Mouse (Mus musculus) limb, embryonic 14.5 days (tissue): ENCODE measurements around the gene Nt5dc2. TPM values are rescaled to one million over a fixed set of nuclear protein-coding genes. Genes with fewer than 3 reads are reported as not detected.
A peak's percentile ranks its signal among the peaks of the same experiment; 100 is the strongest.

Experiments used
- ATAC-seq: fragments of 200-750 bp; cut with Nextera tagmentation; 2 replicates; pipeline ENCODE4 v1.8.0; 2017; ENCODE audit warnings: low read depth, moderate number of reproducible peaks, moderate TSS enrichment; ENCODE audit not compliant: low FRiP score
- DNase-seq: peaks from one replicate; pipeline ENCODE4 v3.0.0-alpha.2; 2015; ENCODE audit warnings: low spot score
- H3K27ac ChIP-seq: fragments of 300-500 bp; sonication (generic); replicated peaks from 2 replicates; pipeline ENCODE4 v1.5.1; 2014; ENCODE audit warnings: low read depth, mild to moderate bottlenecking, low read length, moderate library complexity, mixed read lengths
- H3K27me3 ChIP-seq: fragments of 300-500 bp; sonication (generic); 2 replicates; pipeline ENCODE4 v1.6.1; 2014; ENCODE audit warnings: low read length, mixed read lengths; ENCODE audit not compliant: control insufficient read depth, insufficient read depth
- H3K36me3 ChIP-seq: fragments of 300-500 bp; sonication (generic); 2 replicates; pipeline ENCODE4 v1.6.1; 2014; ENCODE audit warnings: mild to moderate bottlenecking, low read length, moderate library complexity, mixed read lengths; ENCODE audit not compliant: control insufficient read depth, insufficient read depth
- H3K4me1 ChIP-seq: fragments of 300-500 bp; sonication (generic); 2 replicates; pipeline ENCODE4 v1.6.1; 2014; ENCODE audit warnings: antibody characterized with exemption, low read length, mixed read lengths; ENCODE audit not compliant: control insufficient read depth, insufficient read depth
- H3K4me2 ChIP-seq: fragments of 300-500 bp; sonication (generic); replicated peaks from 2 replicates; pipeline ENCODE4 v1.6.1; 2014; ENCODE audit warnings: low read depth, mild to moderate bottlenecking, low read length, moderate library complexity; ENCODE audit not compliant: severe bottlenecking
- H3K4me3 ChIP-seq: fragments of 300-500 bp; sonication (generic); replicated peaks from 2 replicates; pipeline ENCODE4 v1.5.1; 2014; ENCODE audit warnings: low read length
- H3K9ac ChIP-seq: fragments of 300-500 bp; sonication (generic); 2 replicates; pipeline ENCODE4 v1.6.1; 2014; ENCODE audit warnings: mild to moderate bottlenecking, low read depth, low read length, moderate library complexity; ENCODE audit not compliant: severe bottlenecking
- H3K9me3 ChIP-seq: fragments of 300-500 bp; sonication (generic); 2 replicates; pipeline ENCODE4 v1.6.1; 2016; ENCODE audit warnings: low read length; ENCODE audit not compliant: control insufficient read depth
- POLR2A ChIP-seq: fragments of 200-500 bp; IDR thresholded peaks from 2 replicates; pipeline ENCODE4 v1.8.0; 2012; ENCODE audit warnings: inconsistent platforms, mild to moderate bottlenecking, moderate library complexity, borderline replicate concordance; ENCODE audit not compliant: insufficient read depth, insufficient read length; ENCODE audit errors: extremely low read depth
- WGBS: fragments of 180-500 bp; shearing (Covaris S2); extraction: QIAGEN DNeasy Blood & Tissue Kit; methylation state at CpG from one replicate; pipeline ENCODE4 v1.1.7; 2014; 5-methylcytosine and 5-hydroxymethylcytosine counted together
- polyA plus RNA-seq, 2 experiments: library from polyadenylated mRNA; depleted of rRNA in 1 of 2; stranded (reverse) in 1 of 2; unstranded in 1 of 2; fragments of >200 nt; fragmentation: Nextera tagmentation in 1 of 2; extraction: Ambion mirVana in 1 of 2; gene quantifications; 2 replicates each; pipeline versions ENCODE4 v1.2.1 to v1.2.3; 2012 to 2014

Nt5dc2 gene
- polyA plus RNA-seq, 2 experiments, result 357 to 361 TPM

- DNase-seq (peak; percentile 46), ATAC-seq (no peak)
- Histone ChIP-seq H3K9ac (0 out of 2 replicates have a peak overlapping the region, but pooled peaks have one; percentile 25), H3K4me2 (no peak overlapping the region; the same call in 1 of the 2 replicates), H3K36me3 (peaks cover 25% of the 10 kb centered on the region), H3K4me3 (0 out of 2 replicates have a peak overlapping the region, but pooled peaks have one; percentile 2), H3K27me3 (no peaks in the 10 kb centered on the region), H3K27ac (peak overlapping the region; percentile 78), H3K9me3 (no peaks in the 10 kb centered on the region), H3K4me1 (peaks cover 23% of the 10 kb centered on the region)
- TF ChIP-seq POLR2A, result no peak
- WGBS, result 49% methylated on average over 9 of the region's 9 CpGs
Observed at GRCm38 (mm10) chr14:31125106-31126075, 5.5 kb upstream of the Nt5dc2 start.

- H3K4me2 ChIP-seq, result no peak overlapping the region
- H3K27me3 ChIP-seq, result no peaks in the 10 kb centered on the region
- TF ChIP-seq POLR2A, result no peak
- H3K9ac ChIP-seq, result no peak overlapping the region
- peaks cover 16% of the 10 kb centered on the region for H3K36me3 ChIP-seq
- WGBS, result 91% methylated on average over 8 of the region's 8 CpGs
- H3K4me1 ChIP-seq, result peaks cover 26% of the 10 kb centered on the region
- ATAC-seq, result no peak
- H3K27ac ChIP-seq, result no peak overlapping the region
- no peaks in the 10 kb centered on the region for H3K9me3 ChIP-seq
- no peak for DNase-seq
- H3K4me3 ChIP-seq, result no peak overlapping the region
Observed at GRCm38 (mm10) chr14:31126826-31127225, 4.0 kb upstream of the Nt5dc2 start.

- Histone ChIP-seq H3K4me3 (peak overlapping the region; percentile 77), H3K36me3 (peaks cover 5% of the 10 kb centered on the region), H3K4me2 (peak overlapping the region; percentile 86), H3K27me3 (no peaks in the 10 kb centered on the region), H3K4me1 (peaks cover 41% of the 10 kb centered on the region), H3K9ac (peak overlapping the region; percentile 72), H3K27ac (peak overlapping the region; percentile 68), H3K9me3 (no peaks in the 10 kb centered on the region)
- ATAC-seq, result no peak
- WGBS, result under 1% methylated on average over 23 of the region's 23 CpGs
- DNase-seq, result peak; percentile 29
- TF ChIP-seq POLR2A, result no peak
Observed at GRCm38 (mm10) chr14:31128101-31128825, 2.6 kb upstream of the Nt5dc2 start.

- peak within 1 kb of the TSS; percentile 86 for H3K4me2 ChIP-seq
- H3K9me3 ChIP-seq, result no peaks in the 10 kb centered on the region
- H3K9ac ChIP-seq, result peak within 1 kb of the TSS; percentile 72
- peak within 1 kb of the TSS; percentile 77 for H3K4me3 ChIP-seq
- WGBS, result 0% methylated on average over 33 of the region's 33 CpGs
- no peaks in the 10 kb centered on the region for H3K27me3 ChIP-seq
- DNase-seq (peak; percentile 100), ATAC-seq (peak; percentile 94)
- peak within 1 kb of the TSS; percentile 68 for H3K27ac ChIP-seq
- peaks cover 3% of the 10 kb centered on the region; the same call in 1 of the 2 replicates for H3K36me3 ChIP-seq
- peak; percentile 96; the same call in 1 of the 2 replicates for TF ChIP-seq POLR2A
- H3K4me1 ChIP-seq, result peaks cover 46% of the 10 kb centered on the region
Observed at GRCm38 (mm10) chr14:31128826-31129219, 2.0 kb upstream of the Nt5dc2 start, which contains the start of gene Smim4. TSS of gene Smim4 (minus strand) at chr14:31128956.
